Mouse (Mus musculus) bone marrow, adult 2 months (tissue): ENCODE results near the gene Kalrn. TPM values are rescaled to one million over a fixed set of nuclear protein-coding genes. Genes with fewer than 3 reads are reported as not detected.
A peak's percentile ranks its signal among the peaks of the same experiment; 100 is the strongest.

Experiments used
- H3K27ac ChIP-seq: fragments of 200-500 bp; 2 replicates; pipeline ENCODE4 v1.5.1; 2012; ENCODE audit warnings: low read depth, mild to moderate bottlenecking, control low read depth, inconsistent platforms, low read length; ENCODE audit not compliant: control insufficient read depth, poor library complexity, insufficient read depth
- H3K4me1 ChIP-seq: fragments of 200-500 bp; 2 replicates; pipeline ENCODE4 v1.6.1; 2011; ENCODE audit warnings: low read length; ENCODE audit not compliant: control insufficient read depth, insufficient read depth
- H3K4me3 ChIP-seq: fragments of 200-500 bp; replicated peaks from 2 replicates; pipeline ENCODE3; 2011; ENCODE audit warnings: mild to moderate bottlenecking, low read depth, low read length, control low read depth; ENCODE audit not compliant: control insufficient read depth
- CTCF ChIP-seq: fragments of 200-500 bp; IDR thresholded peaks from 2 replicates; pipeline ENCODE4 v1.5.1; 2011; ENCODE audit warnings: low read length, control low read depth; ENCODE audit not compliant: control insufficient read depth, insufficient read depth
- POLR2A ChIP-seq: fragments of 200-500 bp; IDR thresholded peaks from 2 replicates; pipeline ENCODE4 v1.6.1; 2011; ENCODE audit warnings: low read depth, mild to moderate bottlenecking, control low read depth, low read length, borderline replicate concordance; ENCODE audit not compliant: control insufficient read depth
- WGBS: fragments of 180-500 bp; shearing (Covaris S2); methylation state at CpG from one replicate; pipeline ENCODE4 v1.1.7; 2018; 5-methylcytosine and 5-hydroxymethylcytosine counted together
- polyA plus RNA-seq: library from polyadenylated mRNA; stranded (reverse); fragments of >200 nt; gene quantifications from 2 replicates; pipeline ENCODE4 v1.2.4, GENCODE M21; 2011; ENCODE audit warnings: low replicate concordance; ENCODE audit not compliant: missing spikeins, insufficient read depth, insufficient read length

Kalrn gene
- polyA plus RNA-seq, 1 experiment = 72.1 TPM

GRCm38 (mm10) chr16:34119370-34119769 lies 454.0 kb downstream of the Kalrn start:
- Histone ChIP-seq H3K4me3 (no peak overlapping the region), H3K4me1 (peaks cover 1% of the 10 kb centered on the region; the same call in 1 of the 2 replicates), H3K27ac (no peak overlapping the region)
- 16% methylated on average over 2 of the region's 2 CpGs for WGBS
- no peak for TF ChIP-seq POLR2A
- TF ChIP-seq CTCF = peak; percentile 38; the same call in 1 of the 2 replicates

- TF ChIP-seq POLR2A = no peak
- TF ChIP-seq CTCF = peak; percentile 86
- WGBS = 4% methylated on average over 3 of the region's 3 CpGs
- no peak overlapping the region for H3K27ac ChIP-seq
Observed at GRCm38 (mm10) chr16:34114665-34115064, 458.7 kb downstream of the Kalrn start.

DNA sequence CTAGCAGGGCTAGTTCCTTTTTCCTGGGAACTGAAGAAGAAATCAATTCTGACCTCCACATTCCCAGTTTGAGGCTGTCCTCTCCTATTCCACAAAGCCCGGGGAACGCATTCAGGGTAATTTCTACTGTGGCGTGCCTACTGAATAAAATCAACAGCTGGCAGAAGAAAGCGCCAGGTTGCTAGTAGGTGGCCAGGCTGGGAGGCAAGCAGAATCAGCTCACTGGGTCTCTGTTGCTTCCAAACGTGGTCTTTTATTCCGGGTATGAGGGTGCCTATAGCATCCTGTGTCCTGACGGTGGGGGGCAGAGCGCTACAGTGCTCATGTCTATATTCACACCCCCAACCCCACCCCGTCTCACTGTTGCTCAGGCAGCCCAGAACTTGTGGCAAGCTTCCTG lies 460.2 kb downstream of the Kalrn start:
- WGBS = 85% methylated on average over 9 of the region's 9 CpGs
- Histone ChIP-seq H3K4me1 (no peaks in the 10 kb centered on the region; the same call in 1 of the 2 replicates), H3K27ac (no peak overlapping the region), H3K4me3 (no peak overlapping the region)
- no peak for TF ChIP-seq CTCF
- no peak for TF ChIP-seq POLR2A

More at GRCm38 (mm10) chr16:34114665-34115064, 458.7 kb downstream of the Kalrn start:
- Histone ChIP-seq H3K4me3 (no peak overlapping the region), H3K4me1 (no peaks in the 10 kb centered on the region; the same call in 1 of the 2 replicates)

- Histone ChIP-seq H3K4me1 (no peaks in the 10 kb centered on the region; the same call in 1 of the 2 replicates), H3K4me3 (no peak overlapping the region), H3K27ac (no peak overlapping the region)
- 19% methylated on average over 5 of the region's 5 CpGs for WGBS
- TF ChIP-seq CTCF = peak; percentile 2; the same call in 1 of the 2 replicates
- TF ChIP-seq POLR2A = no peak
Observed at GRCm38 (mm10) chr16:34112490-34112889, 460.8 kb downstream of the Kalrn start.

- no peak overlapping the region for H3K4me3 ChIP-seq
- no peaks in the 10 kb centered on the region; the same call in 1 of the 2 replicates for H3K4me1 ChIP-seq
- no peak overlapping the region for H3K27ac ChIP-seq
- no peak for TF ChIP-seq POLR2A
- TF ChIP-seq CTCF = no peak
- 37% methylated on average over 7 of the region's 7 CpGs for WGBS
Observed at GRCm38 (mm10) chr16:34110840-34111625, 462.3 kb downstream of the Kalrn start.

- H3K4me3 ChIP-seq = no peak overlapping the region
- TF ChIP-seq CTCF (no peak), POLR2A (no peak)
- H3K27ac ChIP-seq = no peak overlapping the region
- 78% methylated on average over 6 of the region's 6 CpGs for WGBS
- H3K4me1 ChIP-seq = no peaks in the 10 kb centered on the region; the same call in 1 of the 2 replicates
Observed at GRCm38 (mm10) chr16:34104427-34104826, 468.9 kb downstream of the Kalrn start.

DNA sequence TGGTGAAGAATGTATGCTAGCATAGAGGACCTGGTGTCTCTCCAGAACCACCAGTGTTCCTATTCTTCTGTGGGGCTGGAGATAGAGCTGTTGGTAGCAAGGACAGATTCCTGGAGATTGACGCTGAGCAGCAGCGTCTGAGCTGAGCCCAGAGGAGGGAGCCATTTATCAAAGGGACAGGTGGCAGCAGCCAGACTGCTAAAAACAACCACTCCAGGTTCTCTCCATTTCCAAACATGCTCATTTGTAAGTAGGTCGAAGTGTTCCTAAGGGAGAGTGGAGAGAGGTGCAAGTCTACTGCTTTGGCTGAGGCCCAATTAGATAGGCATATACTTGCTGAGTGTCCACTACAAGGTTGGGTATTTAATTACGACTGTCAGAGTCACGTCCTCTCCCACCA lies 470.6 kb downstream of the Kalrn start:
- WGBS = 75% methylated on average over 5 of the region's 5 CpGs
- Histone ChIP-seq H3K4me3 (no peak overlapping the region), H3K27ac (no peak overlapping the region), H3K4me1 (no peaks in the 10 kb centered on the region)
- no peak for TF ChIP-seq POLR2A
- no peak for TF ChIP-seq CTCF

DNA sequence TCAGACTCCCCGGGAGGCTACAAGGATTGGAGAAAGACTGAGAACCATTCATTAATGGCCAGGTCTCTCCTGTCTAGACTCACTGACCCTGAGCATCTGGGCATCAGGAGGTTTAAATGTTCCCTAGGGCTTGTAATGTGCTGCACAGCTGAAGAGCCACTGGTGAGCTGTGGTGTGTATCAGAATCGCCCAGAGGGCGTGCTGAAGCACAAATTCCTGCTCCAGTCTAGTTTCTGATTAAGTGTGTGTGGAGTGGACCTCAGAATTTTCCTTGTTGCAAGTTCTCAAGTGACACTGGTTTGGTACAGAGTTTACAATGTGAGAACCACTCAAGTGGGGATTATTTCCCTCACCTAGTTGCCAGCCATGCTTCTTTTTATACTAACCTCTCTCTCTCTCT lies 473.5 kb downstream of the Kalrn start:
- TF ChIP-seq CTCF (no peak), POLR2A (no peak)
- 82% methylated on average over 3 of the region's 3 CpGs for WGBS

More for the DNA sequence above, 473.5 kb downstream of the Kalrn start:
- Histone ChIP-seq H3K4me1 (no peaks in the 10 kb centered on the region), H3K4me3 (no peak overlapping the region), H3K27ac (no peak overlapping the region)
